Mouse (Mus musculus) lung, embryonic 16.5 days (tissue): ENCODE data around the gene Rpl10a. TPM values are rescaled to one million over a fixed set of nuclear protein-coding genes. Genes with fewer than 3 reads are reported as not detected.
"Not testable (repeated sequence)": the region's sequence is repeated elsewhere in the genome, so short reads cannot be mapped to it uniquely, and the experiment has no call there.

Source experiments
- ATAC-seq: fragments of 200-750 bp; cut with Nextera tagmentation; 2 replicates; pipeline ENCODE4 v1.8.0; 2017; ENCODE audit warnings: low read depth, mild to moderate bottlenecking, moderate library complexity
- H3K27ac ChIP-seq: fragments of 300-500 bp; sonication (generic); 2 replicates; pipeline ENCODE4 v1.5.1; 2014; ENCODE audit warnings: mild to moderate bottlenecking, control low read depth, low read length
- H3K27me3 ChIP-seq: fragments of 300-500 bp; sonication (generic); 2 replicates; pipeline ENCODE4 v1.6.1; 2014; ENCODE audit warnings: low read depth, low read length, mixed read lengths; ENCODE audit not compliant: control insufficient read depth, insufficient read depth
- H3K36me3 ChIP-seq: fragments of 300-500 bp; sonication (generic); 2 replicates; pipeline ENCODE4 v1.6.1; 2014; ENCODE audit warnings: low read length; ENCODE audit not compliant: control insufficient read depth, insufficient read depth
- H3K4me1 ChIP-seq: fragments of 300-500 bp; sonication (generic); replicated peaks from 2 replicates; pipeline ENCODE4 v1.6.1; 2014; ENCODE audit warnings: low read length, mixed read lengths; ENCODE audit not compliant: control insufficient read depth, insufficient read depth
- H3K4me2 ChIP-seq: fragments of 300-500 bp; sonication (generic); 2 replicates; pipeline ENCODE4 v1.6.1; 2014; ENCODE audit warnings: low read depth, low read length, control low read depth
- H3K4me3 ChIP-seq: fragments of 300-500 bp; sonication (generic); 2 replicates; pipeline ENCODE4 v1.5.1; 2014; ENCODE audit warnings: mild to moderate bottlenecking, low read length, control low read depth
- H3K9ac ChIP-seq: fragments of 300-500 bp; sonication (generic); 2 replicates; pipeline ENCODE4 v1.6.1; 2014; ENCODE audit warnings: low read length, control low read depth
- H3K9me3 ChIP-seq: fragments of 300-500 bp; sonication (generic); 2 replicates; pipeline ENCODE4 v1.6.1; 2016; ENCODE audit warnings: low read length; ENCODE audit not compliant: control insufficient read depth
- WGBS: fragments of 180-500 bp; shearing (Covaris S2); extraction: QIAGEN DNeasy Blood & Tissue Kit; methylation state at CpG from one replicate; pipeline ENCODE4 v1.1.7; 2014; 5-methylcytosine and 5-hydroxymethylcytosine counted together
- polyA plus RNA-seq: library from polyadenylated mRNA; unstranded; fragments of >200 nt; fragmentation: Nextera tagmentation; extraction: Ambion mirVana; gene quantifications from 2 replicates; pipeline ENCODE4 v1.2.1, GENCODE M21; 2015

Rpl10a gene
- polyA plus RNA-seq, 1 experiment from 2014 or later = 635 TPM

DNA sequence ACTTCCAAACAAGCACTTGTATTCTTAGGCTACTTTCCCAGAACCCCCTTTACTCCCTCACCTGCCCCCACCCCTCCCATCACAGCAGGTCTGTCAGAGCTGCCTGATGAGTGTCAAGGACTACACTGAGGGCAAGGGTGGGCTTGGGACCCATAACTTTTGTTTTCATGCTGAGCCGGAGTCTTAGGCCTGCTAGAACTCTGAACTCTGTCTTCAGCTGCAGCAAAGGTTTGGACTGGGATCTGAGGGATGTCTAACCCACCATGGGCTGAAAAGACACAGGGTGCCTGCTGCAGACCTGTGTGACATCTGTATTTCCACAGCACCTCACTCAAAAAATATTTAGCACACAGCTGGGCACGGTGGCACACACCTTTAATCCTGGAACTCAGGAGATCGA is 1.3 kb upstream of the Rpl10a start:
- Histone ChIP-seq H3K9me3 (peaks cover 4% of the 10 kb centered on the region; the same call in 1 of the 2 replicates), H3K4me1 (peaks cover 18% of the 10 kb centered on the region), H3K36me3 (peaks cover 26% of the 10 kb centered on the region), H3K9ac (peak overlapping the region; percentile 100; the same call in 1 of the 2 replicates), H3K27me3 (no peaks in the 10 kb centered on the region), H3K27ac (no peak overlapping the region), H3K4me2 (no peak overlapping the region), H3K4me3 (no peak overlapping the region)
- ATAC-seq = no peak
- 78% methylated on average over 3 of the region's 3 CpGs for WGBS

GRCm38 (mm10) chr17:28327673-28328325 is 472 bp upstream of the Rpl10a start:
- WGBS = 7% methylated on average over 22 of the region's 22 CpGs
- Histone ChIP-seq H3K4me1 (peaks cover 19% of the 10 kb centered on the region), H3K9me3 (peaks cover 4% of the 10 kb centered on the region; the same call in 1 of the 2 replicates), H3K36me3 (peaks cover 34% of the 10 kb centered on the region), H3K27ac (peak overlapping the region; percentile 96), H3K4me3 (peak overlapping the region; percentile 96), H3K27me3 (no peaks in the 10 kb centered on the region), H3K4me2 (peak overlapping the region; percentile 80), H3K9ac (peak overlapping the region; percentile 100)
- ATAC-seq = peak; percentile 65

DNA sequence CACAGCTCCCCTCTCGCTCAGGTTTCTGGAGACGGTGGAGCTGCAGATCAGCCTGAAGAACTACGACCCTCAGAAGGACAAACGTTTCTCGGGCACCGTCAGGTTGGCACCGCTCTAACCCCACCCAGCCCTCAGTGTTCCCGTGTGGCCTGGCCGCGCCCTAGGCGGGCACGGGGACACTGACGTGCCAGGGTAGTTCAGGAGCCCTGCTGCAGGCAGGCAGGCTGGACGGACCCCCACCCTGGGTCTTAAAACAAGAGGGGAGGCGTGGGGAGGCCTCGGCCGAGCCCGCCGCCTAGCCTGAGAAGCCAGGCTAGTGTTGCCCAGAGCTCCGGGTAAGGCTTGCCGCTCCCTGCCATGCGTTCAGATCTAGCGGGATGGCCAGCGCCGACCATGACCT is 675 bp downstream of the Rpl10a start:
- Histone ChIP-seq H3K27ac (peak overlapping the region; percentile 96), H3K4me3 (peak overlapping the region; percentile 96), H3K9me3 (peaks cover 4% of the 10 kb centered on the region; the same call in 1 of the 2 replicates), H3K4me2 (peak overlapping the region; percentile 80), H3K36me3 (peaks cover 35% of the 10 kb centered on the region), H3K27me3 (no peaks in the 10 kb centered on the region), H3K9ac (peak overlapping the region; percentile 100), H3K4me1 (peaks cover 28% of the 10 kb centered on the region)
- WGBS = 1% methylated on average over 21 of the region's 25 CpGs
- peak; percentile 12; the same call in 1 of the 2 replicates for ATAC-seq

GRCm38 (mm10) chr17:28329503-28330231 is 1.4 kb downstream of the Rpl10a start:
- peaks cover 31% of the 10 kb centered on the region for H3K4me1 ChIP-seq

DNA sequence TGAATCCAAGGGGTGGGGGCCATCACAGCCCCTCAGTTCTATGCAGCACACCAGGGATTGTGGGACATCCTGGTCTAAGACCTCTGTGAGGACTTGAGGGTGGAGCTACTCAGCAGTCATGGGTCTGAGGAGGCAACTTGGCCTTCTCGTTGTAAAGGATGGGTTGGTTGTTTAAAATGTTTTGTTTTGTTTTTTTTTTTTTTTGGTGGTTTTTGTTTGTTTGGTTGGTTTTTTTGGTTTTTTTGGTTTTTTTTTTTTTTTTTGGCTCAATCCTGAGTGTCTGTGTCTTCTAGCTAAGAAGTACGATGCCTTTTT is 1.9 kb downstream of the Rpl10a start:
- H3K9ac ChIP-seq = peak overlapping the region; percentile 100
- H3K4me3 ChIP-seq = peak overlapping the region; percentile 96
- H3K4me2 ChIP-seq = peak overlapping the region; percentile 80
- no peak for ATAC-seq
- WGBS = 24% methylated on average over 2 of the region's 2 CpGs
- H3K9me3 ChIP-seq = no peaks in the 10 kb centered on the region
- peaks cover 31% of the 10 kb centered on the region for H3K4me1 ChIP-seq
- peaks cover 27% of the 10 kb centered on the region for H3K36me3 ChIP-seq
- H3K27me3 ChIP-seq = no peaks in the 10 kb centered on the region
- H3K27ac ChIP-seq = 0 out of 2 replicates have a peak overlapping the region, but pooled peaks have one; percentile 7

More at GRCm38 (mm10) chr17:28329503-28330231, 1.4 kb downstream of the Rpl10a start:
- Histone ChIP-seq H3K27ac (peak overlapping the region; percentile 96), H3K9ac (peak overlapping the region; percentile 100), H3K4me3 (peak overlapping the region; percentile 96), H3K27me3 (no peaks in the 10 kb centered on the region), H3K36me3 (peaks cover 31% of the 10 kb centered on the region), H3K4me2 (peak overlapping the region; percentile 80), H3K9me3 (no peaks in the 10 kb centered on the region; the same call in 1 of the 2 replicates)
- 4% methylated on average over 4 of the region's 4 CpGs for WGBS
- ATAC-seq = no peak

DNA sequence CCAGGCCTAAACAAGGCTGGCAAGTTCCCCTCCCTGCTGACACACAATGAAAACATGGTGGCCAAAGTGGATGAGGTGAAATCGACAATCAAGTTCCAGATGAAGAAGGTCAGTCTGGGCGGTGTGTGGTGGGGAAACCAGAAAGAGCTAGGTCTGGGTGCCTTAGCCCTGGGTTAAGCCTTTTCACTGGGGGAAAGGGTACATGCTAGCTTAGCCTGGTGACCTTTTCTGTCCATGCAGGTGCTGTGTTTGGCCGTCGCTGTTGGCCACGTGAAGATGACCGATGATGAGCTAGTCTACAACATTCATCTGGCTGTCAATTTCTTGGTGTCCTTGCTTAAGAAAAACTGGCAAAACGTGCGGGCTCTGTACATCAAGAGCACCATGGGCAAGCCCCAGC is 2.3 kb downstream of the Rpl10a start:
- 32% methylated on average over 6 of the region's 8 CpGs for WGBS
- H3K9ac ChIP-seq, ATAC-seq, H3K27ac ChIP-seq, H3K9me3 ChIP-seq, H3K27me3 ChIP-seq: not testable (repeated sequence)
- Histone ChIP-seq H3K4me3 (peak overlapping the region; percentile 14; the same call in 1 of the 2 replicates), H3K4me1 (peaks cover 31% of the 10 kb centered on the region), H3K36me3 (peaks cover 28% of the 10 kb centered on the region), H3K4me2 (peak overlapping the region; percentile 80; the same call in 1 of the 2 replicates)

GRCm38 (mm10) chr17:28331241-28332112 is 3.2 kb downstream of the Rpl10a start:
- no peak overlapping the region for H3K4me2 ChIP-seq
- H3K4me1 ChIP-seq = peaks cover 31% of the 10 kb centered on the region
- WGBS = 38% methylated on average over 5 of the region's 7 CpGs
- H3K4me3 ChIP-seq = no peak overlapping the region
- no peaks in the 10 kb centered on the region for H3K27me3 ChIP-seq
- H3K9ac ChIP-seq = no peak overlapping the region
- H3K36me3 ChIP-seq = peaks cover 32% of the 10 kb centered on the region
- H3K27ac ChIP-seq = no peak overlapping the region
- ATAC-seq = no peak
- no peaks in the 10 kb centered on the region for H3K9me3 ChIP-seq

- Histone ChIP-seq H3K4me2 (no peak overlapping the region), H3K36me3 (peaks cover 35% of the 10 kb centered on the region), H3K9me3 (no peaks in the 10 kb centered on the region), H3K27me3 (no peaks in the 10 kb centered on the region), H3K4me1 (peaks cover 30% of the 10 kb centered on the region), H3K4me3 (no peak overlapping the region), H3K9ac (no peak overlapping the region), H3K27ac (0 out of 2 replicates have a peak overlapping the region, but pooled peaks have one; percentile 22)
- no peak for ATAC-seq
- WGBS = 46% methylated on average over 13 of the region's 13 CpGs
Observed at GRCm38 (mm10) chr17:28332113-28332914, 4.0 kb downstream of the Rpl10a start.
